16 mouse cellular contexts compared by ENCODE assay signal in the genomic region with DNA sequence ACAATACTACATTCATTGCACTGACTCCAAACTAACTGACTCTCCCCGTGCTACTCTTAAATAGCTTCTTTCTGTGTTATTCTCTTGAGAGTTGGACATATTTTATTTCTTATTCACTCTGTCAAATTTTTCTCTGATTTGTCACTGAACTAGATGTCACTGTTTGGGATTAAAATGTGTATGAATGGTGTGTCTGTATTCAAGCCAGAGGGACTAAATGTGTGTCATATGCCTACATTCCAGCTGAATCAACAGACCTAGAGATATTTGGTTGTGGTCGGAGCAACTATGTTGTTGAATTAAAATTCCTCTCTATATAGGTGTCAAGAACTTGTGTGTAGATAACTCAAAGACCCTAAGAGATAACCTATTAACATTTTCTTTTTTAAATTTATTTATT.
DNase-seq lines count a peak whose midpoint lies in the region; TF ChIP-seq lines count a peak whose summit lies in the region.
"Had no signal": no experiment of that assay in that cellular context is flagged by ENCODE, and none has a peak within 500 bp of the region (broad histone marks: within the 10 kb centered on the region; RNA-seq: fewer than 3 reads in every experiment).

No protein-coding gene starts in this region.

- no peak for TF ChIP-seq CTCF in C2C12 (IDR thresholded peaks at IDR 0.05; ENCODE audit: control insufficient read depth, insufficient read depth, insufficient read length)

- H3K27me3 ChIP-seq in C2C12 (ENCODE audit: control insufficient read depth, insufficient read depth, insufficient read length) = no peaks in the 10 kb centered on the region
- H3K27me3 ChIP-seq: embryonic facial prominence, embryonic 13.5 days; forebrain, embryonic 12.5 days; Patski had no signal

- peak; percentile 71 for DNase-seq in 3134 (ENCODE audit: extremely low read depth, insufficient read length, low spot score)
- DNase-seq in fibroblast of lung, adult 2 months (ENCODE audit: low read depth) = peak; percentile 3
- no peak for DNase-seq in frontal cortex, postnatal 36 days (ENCODE audit: low spot score in 2 of 2)
- no peak for DNase-seq in layer of hippocampus, postnatal 14 days (ENCODE audit: low spot score in 2 of 2)
- DNase-seq: adrenal gland, adult 8-10 months; adrenal gland, postnatal 14 days; adrenal gland, postnatal 36 days; B cell, adult 2 months; cerebellum, adult 11-12 months; cerebellum, adult 2 months; cerebellum, adult 9-10 months had no signal

- H3ac ChIP-seq in C2C12 (ENCODE audit: control insufficient read depth, insufficient read length, low read depth) = no peak overlapping the region

- no peaks in the 10 kb centered on the region for H3K79me3 ChIP-seq in C2C12 (ENCODE audit: low read depth)

- H3K79me2 ChIP-seq in C2C12 (ENCODE audit: control insufficient read depth, insufficient read depth) = no peaks in the 10 kb centered on the region

- no peak overlapping the region for H3K4me3 ChIP-seq in C2C12 (ENCODE audit: insufficient read depth, poor library complexity, severe bottlenecking)
- H3K4me3 ChIP-seq: embryonic facial prominence, embryonic 13.5 days; forebrain, embryonic 10.5 days; forebrain, embryonic 12.5 days had no signal

- H3K36me3 ChIP-seq in C2C12 (ENCODE audit: control insufficient read depth, insufficient read depth) = no peaks in the 10 kb centered on the region
- H3K36me3 ChIP-seq: embryonic facial prominence, embryonic 13.5 days; forebrain, embryonic 10.5 days; forebrain, embryonic 12.5 days had no signal

TF ChIP-seq in C2C12, 6 proteins besides CTCF, POLR2A, EP300 and RAD21:
- no peak for TF ChIP-seq USF1 (IDR thresholded peaks at IDR 0.05; ENCODE audit: low read depth)
- TF ChIP-seq MYOG (IDR thresholded peaks at IDR 0.05; ENCODE audit: control insufficient read depth, extremely low read depth, insufficient read length) = no peak
- TF ChIP-seq MYOD1 (IDR thresholded peaks at IDR 0.05; ENCODE audit: control insufficient read depth, insufficient read length, low read depth) = peak; percentile 74
- TF ChIP-seq FOSL1 (IDR thresholded peaks at IDR 0.05; ENCODE audit: insufficient read depth, low read length, poor library complexity, severe bottlenecking) = peak; percentile 40
- TF ChIP-seq CEBPB (IDR thresholded peaks at IDR 0.05; ENCODE audit: low read depth) = no peak
TF ChIP-seq in C2C12: peak in this region for 2.

Comparison
In these comparisons a context has a peak if more than half of its experiments do, and no peak if none do; other contexts are left out.
1. DNase-seq: peak in 3134 (single experiment) and fibroblast of lung, adult 2 months (single experiment); none in frontal cortex, postnatal 36 days (0 of 2) and layer of hippocampus, postnatal 14 days (0 of 2).